Mouse (Mus musculus) lung, adult 2 months (tissue): ENCODE data around the gene Fbxw5. TPM values are rescaled to one million over a fixed set of nuclear protein-coding genes. Genes with fewer than 3 reads are reported as not detected.

Experiments used
- DNase-seq: peaks from one replicate; pipeline ENCODE4 v3.0.0; 2022
- H3K4me1 ChIP-seq: fragments of 200-500 bp; 2 replicates; pipeline ENCODE4 v1.6.1; 2011; ENCODE audit warnings: low read length; ENCODE audit not compliant: control insufficient read depth, insufficient read depth
- H3K4me3 ChIP-seq: fragments of 200-500 bp; replicated peaks from 2 replicates; pipeline ENCODE3; 2011; ENCODE audit warnings: low read depth, mild to moderate bottlenecking, control low read depth, low read length; ENCODE audit errors: extremely low read depth
- CTCF ChIP-seq: fragments of 200-500 bp; IDR thresholded peaks from 2 replicates; pipeline ENCODE4 v1.5.1; 2011; ENCODE audit warnings: mild to moderate bottlenecking, low read length, control low read depth; ENCODE audit not compliant: insufficient read depth
- POLR2A ChIP-seq: fragments of 200-500 bp; IDR thresholded peaks from 2 replicates; pipeline ENCODE4 v1.6.1; 2011; ENCODE audit warnings: low read depth, mild to moderate bottlenecking, control low read depth, low read length, borderline replicate concordance; ENCODE audit errors: extremely low read depth
- WGBS: fragments of 180-500 bp; shearing (Covaris S2); methylation state at CpG from one replicate; pipeline ENCODE4 v1.1.7; 2018; 5-methylcytosine and 5-hydroxymethylcytosine counted together
- polyA plus RNA-seq: library from polyadenylated mRNA; depleted of rRNA; stranded (reverse); fragments of >200 nt; gene quantifications from 2 replicates; pipeline ENCODE4 v1.2.3, GENCODE M21; 2012

Gene Fbxw5
- polyA plus RNA-seq, 1 experiment, result 37.4 TPM

DNA sequence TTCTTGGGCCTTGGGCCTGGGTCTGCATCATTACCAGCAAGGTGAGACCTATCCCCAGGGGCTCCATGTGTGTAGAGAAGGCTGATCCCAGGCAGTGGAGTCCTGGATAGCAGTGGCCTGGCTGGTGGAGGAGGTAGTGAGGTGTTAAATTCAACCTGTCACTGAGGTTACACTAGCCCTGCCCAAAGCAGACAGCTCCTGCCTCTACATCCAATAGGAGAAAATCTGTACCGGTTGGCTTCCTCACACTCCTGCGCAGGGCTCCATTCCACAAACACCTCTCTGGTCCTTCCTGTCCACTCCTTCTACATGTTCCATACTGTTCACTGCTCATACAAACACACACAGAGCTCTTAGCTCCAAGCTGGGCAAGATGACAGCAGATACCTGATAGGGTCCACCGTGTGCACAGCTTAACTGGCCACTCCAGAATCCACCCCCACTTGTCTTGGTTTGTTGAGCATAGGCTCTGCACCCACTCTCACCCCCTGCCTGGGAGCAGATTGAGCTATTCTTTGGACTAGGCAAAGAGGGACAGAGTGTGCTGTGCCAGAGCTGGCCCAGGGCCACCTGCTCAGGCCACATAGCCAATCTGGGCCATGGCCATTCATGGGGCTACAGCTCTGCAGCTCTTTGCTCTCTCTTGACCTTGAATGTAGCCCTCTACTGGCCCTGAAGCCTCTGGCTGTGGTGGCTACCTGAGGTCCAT is 22.4 kb upstream of the Fbxw5 start:
- no peak for DNase-seq
- Histone ChIP-seq H3K4me1 (no peaks in the 10 kb centered on the region), H3K4me3 (no peak overlapping the region)
- TF ChIP-seq POLR2A (no peak), CTCF (no peak)
- 77% methylated on average over 3 of the region's 3 CpGs for WGBS

DNA sequence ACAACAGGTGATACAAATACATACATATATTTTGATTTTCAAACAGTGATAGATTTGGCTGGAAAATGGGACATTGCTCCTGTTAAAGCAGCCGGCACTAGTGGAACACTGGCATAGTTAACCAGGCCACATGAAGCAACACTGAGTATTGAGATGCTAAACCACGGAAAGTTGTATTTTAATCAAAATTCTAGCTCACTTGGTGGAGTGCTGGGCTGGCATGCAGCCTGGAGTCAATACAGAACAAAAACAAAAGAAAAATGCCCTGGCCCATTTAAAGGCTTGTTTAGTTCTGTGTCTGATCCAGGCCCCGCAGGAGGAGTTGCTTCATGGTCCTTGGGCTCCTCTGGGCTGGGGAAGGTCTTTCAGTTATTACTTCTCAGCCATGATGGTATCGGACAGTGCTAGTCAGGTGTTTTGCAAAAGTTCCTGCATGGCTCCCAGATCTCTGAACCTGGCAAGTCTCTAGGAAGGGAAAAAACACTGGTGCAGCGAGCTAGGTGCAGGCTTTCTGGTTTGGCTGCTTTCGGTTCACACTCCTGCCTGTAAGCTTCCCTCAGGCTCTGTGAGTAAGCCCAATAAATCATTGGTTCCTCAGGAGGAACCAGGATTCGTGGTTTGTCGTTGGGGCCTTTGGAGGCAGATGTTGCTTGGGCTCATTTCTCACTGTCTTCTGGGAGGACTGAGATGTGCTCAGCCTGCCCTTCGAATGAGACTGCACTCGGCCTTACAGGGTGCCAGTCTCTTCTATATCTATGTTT is 20.8 kb upstream of the Fbxw5 start:
- TF ChIP-seq POLR2A, result no peak
- no peak for TF ChIP-seq CTCF
- Histone ChIP-seq H3K4me1 (no peaks in the 10 kb centered on the region), H3K4me3 (no peak overlapping the region)
- DNase-seq, result no peak
- 66% methylated on average over 10 of the region's 10 CpGs for WGBS

DNA sequence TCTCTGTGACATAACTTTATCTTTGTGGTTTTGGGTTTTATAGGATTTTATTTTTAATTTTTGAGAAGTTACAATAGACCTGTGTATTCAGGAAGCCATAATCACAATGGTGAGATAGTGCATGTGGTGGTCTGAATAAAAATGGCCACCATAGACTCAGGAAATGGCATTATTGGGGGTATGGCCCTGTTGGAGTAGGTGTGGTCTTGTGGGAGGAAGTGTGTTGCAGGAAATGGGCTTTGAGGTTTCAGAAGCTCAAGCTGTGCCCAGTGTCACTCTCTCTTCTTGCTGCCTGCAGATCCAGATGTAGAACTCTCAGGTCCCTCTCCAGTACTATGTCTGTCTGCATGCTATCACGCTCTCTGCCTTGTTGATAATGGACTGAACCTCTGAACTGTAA is 20.0 kb upstream of the Fbxw5 start:
- no peak overlapping the region for H3K4me3 ChIP-seq
- no peak for TF ChIP-seq POLR2A
- no peak for TF ChIP-seq CTCF
- no peak for DNase-seq
- no peaks in the 10 kb centered on the region for H3K4me1 ChIP-seq
- 98% methylated on average over 1 of the region's 1 CpGs for WGBS

DNA sequence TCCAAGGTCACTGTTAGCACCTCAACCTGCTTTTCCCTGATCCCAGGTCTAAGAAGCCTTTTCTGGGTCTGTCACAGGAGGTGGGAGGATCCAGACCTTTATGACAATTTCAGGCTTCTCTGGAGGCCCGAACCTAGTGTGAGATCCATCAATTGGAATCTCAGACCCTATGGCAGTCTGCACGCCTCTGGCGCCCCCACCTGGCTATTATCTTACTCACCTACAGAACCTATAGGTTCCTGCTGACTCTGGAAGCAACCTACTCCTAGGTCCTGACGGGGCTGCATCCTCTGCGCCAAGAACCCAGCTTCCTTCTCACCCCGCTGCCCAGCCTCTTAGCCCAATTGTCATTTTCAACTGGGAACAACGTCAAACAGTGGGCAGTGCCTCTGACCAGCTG is 17.6 kb upstream of the Fbxw5 start:
- TF ChIP-seq CTCF (peak; percentile 60), POLR2A (no peak)
- DNase-seq, result no peak
- H3K4me3 ChIP-seq, result no peak overlapping the region
- 25% methylated on average over 7 of the region's 7 CpGs for whole genome bisulfite sequencing
- no peaks in the 10 kb centered on the region for H3K4me1 ChIP-seq

DNA sequence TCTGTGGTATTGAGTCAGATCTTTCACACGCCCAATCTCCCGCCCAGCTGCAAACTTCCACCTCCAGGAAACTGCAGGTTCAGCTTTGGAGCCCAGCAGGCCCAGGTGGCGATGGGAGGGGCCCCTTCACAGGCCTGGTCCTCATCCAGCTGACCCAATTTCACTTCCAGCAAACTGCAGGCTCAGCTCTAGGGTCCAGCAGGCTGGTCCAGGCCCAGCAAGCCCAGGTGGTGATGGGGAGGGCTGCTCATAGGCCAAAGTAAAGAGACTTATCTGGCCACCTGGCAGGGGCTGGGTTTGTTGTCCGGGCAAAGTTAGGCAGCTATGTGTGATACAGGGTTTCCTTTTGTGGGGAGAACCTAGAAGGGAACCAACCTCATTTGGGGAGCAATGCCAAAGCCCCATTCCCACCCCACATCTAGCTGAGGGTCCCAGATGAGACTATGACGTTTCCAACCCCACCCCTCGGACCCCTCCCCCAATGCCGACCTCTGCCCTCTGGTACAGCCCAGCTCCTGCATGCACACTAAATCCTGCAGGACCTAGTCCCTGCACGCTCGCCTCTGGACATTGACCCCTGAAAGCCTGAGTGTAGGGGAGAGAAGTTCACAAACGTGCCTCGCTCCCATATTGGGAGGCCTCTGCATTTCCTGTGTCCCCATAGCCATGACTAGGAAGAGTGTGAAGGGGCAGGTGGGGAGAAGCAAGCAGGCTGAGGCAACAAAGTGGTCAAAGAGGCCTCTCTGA is 15.5 kb upstream of the Fbxw5 start:
- no peak for DNase-seq

DNA sequence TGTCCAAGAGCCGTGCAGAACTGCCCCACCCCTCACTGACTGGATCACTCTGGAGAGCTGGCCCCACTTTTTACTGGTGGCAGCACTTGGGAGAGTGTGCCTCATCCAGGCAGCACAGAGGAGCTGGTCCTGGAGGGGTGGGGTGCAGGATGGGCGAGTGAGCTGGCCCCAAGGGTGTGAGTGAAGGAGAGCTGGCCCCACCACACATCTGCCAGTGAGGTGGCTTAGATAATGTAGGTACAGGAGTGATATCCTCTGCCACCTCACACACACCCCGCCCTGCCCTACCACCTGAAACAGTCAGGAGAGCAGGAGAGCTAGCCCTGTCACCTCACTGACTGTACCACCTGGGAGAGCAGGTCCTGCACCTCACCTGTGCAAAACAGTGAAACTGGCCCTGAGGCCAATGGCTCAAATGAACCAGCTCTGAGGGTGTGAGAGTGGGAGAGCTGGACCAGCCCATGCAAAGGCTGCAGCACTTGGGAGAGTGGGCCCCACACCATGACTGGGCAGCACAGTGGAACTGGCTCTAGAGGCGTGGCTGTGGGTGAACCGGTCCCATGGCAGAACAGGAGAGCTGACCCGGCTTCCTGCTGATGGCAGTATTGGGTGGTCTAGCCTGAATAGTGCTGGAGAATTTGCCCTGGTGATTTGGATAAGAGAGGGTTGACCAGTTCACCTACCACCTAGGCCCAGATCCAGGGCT is 12.4 kb upstream of the Fbxw5 start:
- TF ChIP-seq CTCF, result no peak
- TF ChIP-seq POLR2A, result no peak
- no peaks in the 10 kb centered on the region for H3K4me1 ChIP-seq
- DNase-seq, result no peak
- 72% methylated on average over 6 of the region's 6 CpGs for WGBS
- H3K4me3 ChIP-seq, result no peak overlapping the region

More for the DNA sequence above, 15.5 kb upstream of the Fbxw5 start:
- H3K4me3 ChIP-seq, result no peak overlapping the region
- no peak for TF ChIP-seq CTCF
- no peak for TF ChIP-seq POLR2A
- 63% methylated on average over 11 of the region's 11 CpGs for WGBS
- no peaks in the 10 kb centered on the region for H3K4me1 ChIP-seq

DNA sequence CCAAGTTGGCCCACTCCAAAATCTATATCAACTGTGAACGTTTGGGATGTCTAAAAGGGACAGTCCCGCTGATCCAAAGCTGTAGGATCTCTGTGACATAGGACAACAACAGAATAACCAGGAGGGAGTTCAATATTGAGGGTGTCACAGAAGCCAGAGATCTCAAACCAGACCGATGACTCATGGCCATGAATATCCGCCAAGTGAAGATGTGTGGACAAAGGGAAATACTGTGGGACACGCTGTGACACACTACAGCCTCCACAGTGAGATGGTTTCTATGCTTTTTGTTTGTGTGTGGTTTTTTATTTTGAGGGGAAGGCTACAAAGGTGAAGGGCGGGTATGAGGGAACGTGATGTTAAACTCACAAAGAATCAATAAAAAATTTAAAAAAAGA is 11.9 kb upstream of the Fbxw5 start:
- TF ChIP-seq CTCF (no peak), POLR2A (no peak)
- Histone ChIP-seq H3K4me1 (no peaks in the 10 kb centered on the region), H3K4me3 (no peak overlapping the region)
- 71% methylated on average over 7 of the region's 7 CpGs for WGBS
- DNase-seq, result no peak

DNA sequence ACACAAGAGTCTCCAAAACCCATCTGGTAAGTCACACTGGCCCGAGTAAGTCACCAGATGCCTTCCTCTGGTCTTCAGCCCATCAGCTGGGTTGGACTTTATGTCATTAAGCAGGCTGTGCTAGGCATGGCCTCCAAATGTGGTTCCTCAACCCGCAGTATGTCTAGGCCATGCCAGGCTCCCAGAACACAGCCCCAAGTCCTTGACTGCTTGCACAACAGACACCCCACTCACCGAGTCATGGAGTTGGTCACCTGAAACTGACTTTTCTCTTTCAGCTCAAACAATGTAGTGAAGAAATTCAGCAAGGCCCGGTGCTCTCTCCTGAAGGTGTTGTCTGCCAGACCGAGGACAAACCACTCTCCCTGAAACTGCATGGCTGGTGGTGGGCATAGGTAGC is 7.6 kb upstream of the Fbxw5 start:
- Histone ChIP-seq H3K4me1 (no peaks in the 10 kb centered on the region), H3K4me3 (no peak overlapping the region)
- TF ChIP-seq CTCF, result no peak
- WGBS, result 77% methylated on average over 5 of the region's 5 CpGs
- DNase-seq, result no peak

DNA sequence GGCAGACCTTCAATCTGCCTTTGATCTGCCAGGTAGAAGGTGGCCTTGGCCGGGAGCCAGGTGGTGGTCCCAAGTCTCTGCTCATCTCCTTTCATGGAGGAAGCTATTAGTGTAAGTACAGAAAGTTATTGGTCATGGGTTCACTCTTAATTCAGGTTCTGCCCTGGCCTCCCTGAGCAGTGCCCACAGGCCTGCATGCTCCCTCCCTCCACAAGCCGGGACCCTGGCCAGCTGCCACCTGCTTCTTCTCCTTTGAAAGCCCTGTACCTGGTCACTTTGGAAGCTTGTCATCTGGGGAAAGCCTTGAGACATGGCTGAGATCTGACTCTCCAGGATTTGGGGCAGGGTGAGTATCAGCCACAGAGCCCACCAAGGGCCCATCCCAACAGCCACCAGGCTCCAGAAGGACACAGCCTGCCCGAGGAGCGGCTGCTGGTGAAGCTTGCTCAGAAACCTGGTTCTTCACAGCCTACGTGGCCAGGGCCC is 7.0 kb upstream of the Fbxw5 start, which contains the start of gene Lcn12:
TSS of gene Lcn12 (minus strand) at position 436 of the 486 bp plus-strand sequence.
- no peaks in the 10 kb centered on the region for H3K4me1 ChIP-seq
- no peak for TF ChIP-seq CTCF
- TF ChIP-seq POLR2A, result no peak
- 81% methylated on average over 5 of the region's 5 CpGs for WGBS
- no peak for DNase-seq
- H3K4me3 ChIP-seq, result no peak within 1 kb of the TSS

DNA sequence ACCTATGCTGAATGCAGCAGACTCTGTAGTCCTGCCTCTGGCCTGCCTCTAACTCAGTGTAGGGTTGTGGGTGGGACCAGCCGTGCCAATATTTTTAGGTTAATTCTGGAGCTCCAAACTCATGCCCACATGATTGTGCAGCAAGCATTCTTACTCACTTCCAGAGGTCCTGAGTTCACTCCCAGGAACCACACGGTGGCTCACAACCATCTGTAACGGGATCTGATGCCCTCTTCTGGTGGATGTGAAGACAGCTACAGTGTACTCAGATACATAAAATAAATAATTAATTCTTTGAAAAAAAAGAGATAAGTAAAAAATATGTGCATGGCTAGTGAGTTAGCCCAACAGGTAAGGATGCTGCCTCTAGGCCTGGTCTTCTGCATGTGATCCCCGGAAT is 4.1 kb upstream of the Fbxw5 start:
- Histone ChIP-seq H3K4me3 (no peak overlapping the region), H3K4me1 (peaks cover 5% of the 10 kb centered on the region)
- no peak for DNase-seq
- no peak for TF ChIP-seq POLR2A
- TF ChIP-seq CTCF, result 0 out of 2 replicates have a peak, but pooled peaks have one; percentile 20
- 41% methylated on average over 4 of the region's 4 CpGs for WGBS
